Mouse (Mus musculus) embryonic facial prominence, embryonic 14.5 days (tissue): ENCODE measurements around the gene Ylpm1. TPM values are rescaled to one million over a fixed set of nuclear protein-coding genes. Genes with fewer than 3 reads are reported as not detected.

Source experiments
- ATAC-seq: fragments of 200-750 bp; cut with Nextera tagmentation; 2 replicates; pipeline ENCODE4 v1.8.0; 2017; ENCODE audit warnings: low read depth, moderate number of reproducible peaks, moderate TSS enrichment
- DNase-seq: peaks from one replicate; pipeline ENCODE4 v3.0.0-alpha.2; 2015; ENCODE audit warnings: low spot score
- H3K27ac ChIP-seq: fragments of 300-500 bp; sonication (generic); replicated peaks from 2 replicates; pipeline ENCODE4 v1.5.1; 2014; ENCODE audit warnings: low read depth, mild to moderate bottlenecking, low read length, moderate library complexity
- H3K27me3 ChIP-seq: fragments of 300-500 bp; sonication (generic); replicated peaks from 2 replicates; pipeline ENCODE4 v1.6.1; 2014; ENCODE audit warnings: low read length; ENCODE audit not compliant: control insufficient read depth, insufficient read depth
- H3K36me3 ChIP-seq: fragments of 300-500 bp; sonication (generic); 2 replicates; pipeline ENCODE4 v1.6.1; 2014; ENCODE audit warnings: low read length, mixed read lengths; ENCODE audit not compliant: control insufficient read depth, insufficient read depth
- H3K4me1 ChIP-seq: fragments of 300-500 bp; sonication (generic); 2 replicates; pipeline ENCODE4 v1.6.1; 2014; ENCODE audit warnings: antibody characterized with exemption, low read length; ENCODE audit not compliant: control insufficient read depth, insufficient read depth
- H3K4me2 ChIP-seq: fragments of 300-500 bp; sonication (generic); 2 replicates; pipeline ENCODE4 v1.6.1; 2014; ENCODE audit warnings: low read depth, mild to moderate bottlenecking, low read length, moderate library complexity, mixed read lengths
- H3K4me3 ChIP-seq: fragments of 300-500 bp; sonication (generic); 2 replicates; pipeline ENCODE4 v1.5.1; 2014; ENCODE audit warnings: low read depth, mild to moderate bottlenecking, low read length
- H3K9ac ChIP-seq: fragments of 300-500 bp; sonication (generic); 2 replicates; pipeline ENCODE4 v1.6.1; 2014; ENCODE audit warnings: low read depth, mild to moderate bottlenecking, low read length, moderate library complexity, mixed read lengths
- H3K9me3 ChIP-seq: fragments of 300-500 bp; sonication (generic); 2 replicates; pipeline ENCODE4 v1.6.1; 2016; ENCODE audit warnings: low read length; ENCODE audit not compliant: control insufficient read depth
- WGBS: fragments of 180-500 bp; shearing (Covaris S2); extraction: QIAGEN DNeasy Blood & Tissue Kit; methylation state at CpG from one replicate; pipeline ENCODE4 v1.1.7; 2014; 5-methylcytosine and 5-hydroxymethylcytosine counted together
- polyA plus RNA-seq: library from polyadenylated mRNA; unstranded; fragments of >200 nt; fragmentation: Nextera tagmentation; extraction: Ambion mirVana; gene quantifications from 2 replicates; pipeline ENCODE4 v1.2.1, GENCODE M21; 2014

Gene Ylpm1
- polyA plus RNA-seq, 1 experiment from 2014 or later, result 35.8 TPM

- Histone ChIP-seq H3K36me3 (peaks cover 3% of the 10 kb centered on the region; the same call in 1 of the 2 replicates), H3K9me3 (no peaks in the 10 kb centered on the region), H3K27me3 (no peaks in the 10 kb centered on the region), H3K4me3 (no peak overlapping the region), H3K4me2 (no peak overlapping the region), H3K27ac (peak overlapping the region; percentile 10; the same call in 1 of the 2 replicates), H3K9ac (peak overlapping the region; percentile 14; the same call in 1 of the 2 replicates), H3K4me1 (peaks cover 15% of the 10 kb centered on the region)
- DNase-seq (peak; percentile 39), ATAC-seq (peak; percentile 45; the same call in 1 of the 2 replicates)
- WGBS, result 71% methylated on average over 10 of the region's 10 CpGs
Measured at GRCm38 (mm10) chr12:85094706-85095105, 98.6 kb downstream of the Ylpm1 start.

GRCm38 (mm10) chr12:85095146-85095545, 99.0 kb downstream of the Ylpm1 start:
- no peak overlapping the region for H3K4me3 ChIP-seq
- H3K36me3 ChIP-seq, result no peaks in the 10 kb centered on the region; the same call in 1 of the 2 replicates
- peaks cover 15% of the 10 kb centered on the region for H3K4me1 ChIP-seq
- 87% methylated on average over 11 of the region's 11 CpGs for WGBS
- H3K27me3 ChIP-seq, result no peaks in the 10 kb centered on the region
- H3K9ac ChIP-seq, result no peak overlapping the region
- H3K27ac ChIP-seq, result 0 out of 2 replicates have a peak overlapping the region, but pooled peaks have one; percentile 10
- no peak overlapping the region for H3K4me2 ChIP-seq
- H3K9me3 ChIP-seq, result no peaks in the 10 kb centered on the region
- no peak for DNase-seq
- ATAC-seq, result no peak

DNA sequence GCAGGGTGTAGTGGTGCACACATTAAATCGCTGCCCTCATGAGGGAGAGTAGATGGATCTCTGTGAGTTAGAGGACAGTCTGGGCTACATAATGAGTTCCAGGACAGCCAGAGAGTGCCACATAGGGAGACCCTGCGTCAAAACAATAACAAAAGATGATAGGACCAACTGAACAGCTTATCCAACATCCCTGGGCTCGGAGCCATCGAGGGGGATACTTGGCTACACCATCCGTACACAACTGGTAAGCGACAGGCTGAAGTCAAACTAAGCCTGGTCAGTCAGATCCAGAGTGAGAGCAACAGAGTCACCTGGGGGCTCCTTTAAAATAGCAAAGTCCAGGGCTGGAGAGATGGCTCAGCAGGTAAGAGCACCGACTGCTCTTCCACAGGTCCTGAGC, 99.7 kb downstream of the Ylpm1 start:
- peaks cover 15% of the 10 kb centered on the region for H3K4me1 ChIP-seq

DNA sequence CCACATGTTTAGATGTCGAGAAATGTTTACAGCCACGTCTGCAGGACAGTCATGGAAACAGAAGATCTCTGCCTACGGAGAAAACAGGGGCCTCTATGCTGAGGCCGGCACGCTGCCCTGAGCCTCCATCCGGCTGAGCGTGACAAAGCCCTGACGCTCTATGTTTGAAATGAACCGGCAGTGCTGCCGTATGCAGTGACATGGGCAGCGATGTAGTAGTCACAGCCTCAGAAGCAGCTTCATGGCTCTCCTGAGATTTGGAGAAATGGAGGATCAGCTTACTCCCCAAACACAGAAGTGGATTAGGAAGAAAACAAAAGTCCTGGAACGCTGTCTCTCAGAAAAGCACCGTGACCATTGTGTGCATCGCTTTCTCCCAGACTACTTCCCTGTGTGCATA, 104.9 kb downstream of the Ylpm1 start:
- Histone ChIP-seq H3K27ac (no peak overlapping the region), H3K4me2 (no peak overlapping the region)

More for the DNA sequence above, 99.7 kb downstream of the Ylpm1 start:
- H3K27me3 ChIP-seq, result no peaks in the 10 kb centered on the region
- H3K4me3 ChIP-seq, result no peak overlapping the region
- DNase-seq (no peak), ATAC-seq (no peak)
- no peaks in the 10 kb centered on the region for H3K9me3 ChIP-seq
- H3K9ac ChIP-seq, result no peak overlapping the region
- WGBS, result 77% methylated on average over 7 of the region's 7 CpGs
- H3K4me2 ChIP-seq, result no peak overlapping the region
- no peak overlapping the region for H3K27ac ChIP-seq
- no peaks in the 10 kb centered on the region for H3K36me3 ChIP-seq

GRCm38 (mm10) chr12:85101521-85102106, 105.5 kb downstream of the Ylpm1 start:
- ATAC-seq, result no peak
- H3K9me3 ChIP-seq, result no peaks in the 10 kb centered on the region
- no peak overlapping the region for H3K4me2 ChIP-seq
- no peak for DNase-seq
- no peak overlapping the region for H3K4me3 ChIP-seq
- no peak overlapping the region for H3K27ac ChIP-seq
- H3K27me3 ChIP-seq, result no peaks in the 10 kb centered on the region
- WGBS, result 81% methylated on average over 5 of the region's 5 CpGs
- peaks cover 3% of the 10 kb centered on the region; the same call in 1 of the 2 replicates for H3K4me1 ChIP-seq
- no peak overlapping the region for H3K9ac ChIP-seq
- H3K36me3 ChIP-seq, result no peaks in the 10 kb centered on the region

More for the DNA sequence above, 104.9 kb downstream of the Ylpm1 start:
- Histone ChIP-seq H3K4me1 (no peaks in the 10 kb centered on the region; the same call in 1 of the 2 replicates), H3K27me3 (no peaks in the 10 kb centered on the region), H3K9me3 (no peaks in the 10 kb centered on the region), H3K36me3 (no peaks in the 10 kb centered on the region), H3K4me3 (no peak overlapping the region), H3K9ac (0 out of 2 replicates have a peak overlapping the region, but pooled peaks have one; percentile 22)
- DNase-seq (peak; percentile 53), ATAC-seq (peak; percentile 60; the same call in 1 of the 2 replicates)
- WGBS, result 36% methylated on average over 14 of the region's 14 CpGs

DNA sequence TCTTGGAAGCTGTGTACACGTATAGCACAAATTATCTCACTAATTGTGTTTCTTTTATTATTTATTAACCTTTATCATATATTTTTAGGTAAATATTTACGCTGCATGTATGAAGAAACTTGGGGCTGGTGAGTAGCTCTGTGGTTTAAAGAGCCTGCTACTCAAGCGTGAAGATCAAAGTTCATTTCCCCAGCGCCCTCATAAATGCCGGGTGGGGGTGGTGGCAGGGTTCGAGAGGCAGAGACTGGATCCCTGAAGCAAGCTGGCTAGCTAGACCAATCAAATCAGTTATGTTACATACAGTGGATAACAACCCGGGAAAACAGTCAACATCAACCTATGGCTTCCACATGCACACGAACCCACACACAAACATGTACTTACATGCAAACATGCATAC, 107.0 kb downstream of the Ylpm1 start:
- WGBS, result 82% methylated on average over 8 of the region's 8 CpGs
- ATAC-seq (no peak), DNase-seq (no peak)
- Histone ChIP-seq H3K27ac (no peak overlapping the region), H3K4me1 (peaks cover 3% of the 10 kb centered on the region; the same call in 1 of the 2 replicates), H3K9ac (no peak overlapping the region), H3K27me3 (no peaks in the 10 kb centered on the region), H3K9me3 (no peaks in the 10 kb centered on the region), H3K36me3 (no peaks in the 10 kb centered on the region), H3K4me2 (no peak overlapping the region), H3K4me3 (no peak overlapping the region)

DNA sequence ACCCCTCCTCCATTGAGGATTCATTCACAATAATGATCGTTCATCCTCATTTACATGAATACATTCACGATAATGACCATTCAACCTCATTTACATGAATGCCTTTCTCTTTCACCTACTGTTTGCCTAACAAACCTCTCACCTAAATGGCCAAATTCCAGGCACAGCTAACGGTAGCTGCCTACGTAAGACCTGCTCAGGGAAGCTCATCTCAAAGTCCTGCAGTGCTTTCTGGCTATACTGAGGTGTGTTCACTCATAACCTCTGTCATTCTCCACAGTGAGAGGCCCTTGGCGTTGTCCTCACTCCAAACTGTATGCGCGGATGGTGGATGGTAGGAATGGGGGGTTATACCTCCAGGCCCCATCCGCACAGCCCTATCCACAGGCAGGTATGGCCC, 108.7 kb downstream of the Ylpm1 start:
- Histone ChIP-seq H3K4me2 (no peak overlapping the region), H3K4me3 (no peak overlapping the region), H3K27ac (no peak overlapping the region), H3K36me3 (no peaks in the 10 kb centered on the region), H3K9ac (no peak overlapping the region), H3K9me3 (no peaks in the 10 kb centered on the region), H3K27me3 (no peaks in the 10 kb centered on the region), H3K4me1 (peaks cover 8% of the 10 kb centered on the region)
- 91% methylated on average over 8 of the region's 8 CpGs for WGBS
- ATAC-seq (no peak), DNase-seq (no peak)

GRCm38 (mm10) chr12:85106292-85106691, 110.2 kb downstream of the Ylpm1 start:
- no peak overlapping the region for H3K27ac ChIP-seq
- no peaks in the 10 kb centered on the region for H3K9me3 ChIP-seq
- H3K4me1 ChIP-seq, result peaks cover 12% of the 10 kb centered on the region
- 0 out of 2 replicates have a peak overlapping the region, but pooled peaks have one; percentile 3 for H3K9ac ChIP-seq
- ATAC-seq, result no peak
- no peaks in the 10 kb centered on the region for H3K36me3 ChIP-seq
- peak overlapping the region; percentile 40 for H3K4me2 ChIP-seq
- peak; percentile 17 for DNase-seq
- 5% methylated on average over 8 of the region's 8 CpGs for WGBS
- H3K27me3 ChIP-seq, result no peaks in the 10 kb centered on the region
- H3K4me3 ChIP-seq, result no peak overlapping the region

GRCm38 (mm10) chr12:85108643-85109042, 112.5 kb downstream of the Ylpm1 start:
- Histone ChIP-seq H3K27me3 (no peaks in the 10 kb centered on the region), H3K36me3 (no peaks in the 10 kb centered on the region), H3K4me3 (no peak overlapping the region), H3K9me3 (no peaks in the 10 kb centered on the region), H3K9ac (no peak overlapping the region), H3K27ac (no peak overlapping the region), H3K4me1 (peaks cover 27% of the 10 kb centered on the region), H3K4me2 (no peak overlapping the region)
- ATAC-seq (no peak), DNase-seq (no peak)
- 63% methylated on average over 3 of the region's 3 CpGs for WGBS
